Mouse (Mus musculus) adrenal gland, adult 18-20 months (tissue): ENCODE data around the gene Kif14. TPM values are rescaled to one million over a fixed set of nuclear protein-coding genes. Genes with fewer than 3 reads are reported as not detected.

Experiments used
- DNase-seq, 2 experiments: peaks; one replicate each; pipeline ENCODE4 v3.0.0; 2021 to 2022; ENCODE audit warnings: low spot score in 2 of 2
- long read RNA-seq, 2 experiments: library from polyadenylated mRNA; stranded (forward); transcript quantifications; one replicate each; pipeline ENCODE4 v2.0.0; 2021
- total RNA-seq, 2 experiments: library from RNA; stranded (reverse); gene quantifications; 1 replicate in 1 of 2; 2 replicates in 1 of 2; pipeline ENCODE4 v1.2.3; 2021

The Kif14 gene
- total RNA-seq, result under 1 TPM; 0.23 to 0.48 TPM
- long read RNA-seq, experiment 1, result 0 reads
- long read RNA-seq, experiment 2, result 0 reads

GRCm38 (mm10) chr1:136466143-136466811, at the start of gene Kif14:
Kif14 (plus strand) TSS chr1:136466343.
- peak; percentile 89 to 90 for DNase-seq

GRCm38 (mm10) chr1:136418393-136418792, 47.8 kb upstream of the Kif14 start:
- DNase-seq, result no peak

GRCm38 (mm10) chr1:136427166-136427969, 38.8 kb upstream of the Kif14 start:
- DNase-seq, result no peak

GRCm38 (mm10) chr1:136428981-136429380, 37.2 kb upstream of the Kif14 start:
- no peak for DNase-seq

GRCm38 (mm10) chr1:136430126-136430818, 35.9 kb upstream of the Kif14 start:
- no peak for DNase-seq

GRCm38 (mm10) chr1:136440741-136441140, 25.4 kb upstream of the Kif14 start:
- no peak for DNase-seq

GRCm38 (mm10) chr1:136442809-136443208, 23.3 kb upstream of the Kif14 start:
- no peak for DNase-seq

- no peak for DNase-seq
Measured at GRCm38 (mm10) chr1:136444555-136445255, 21.4 kb upstream of the Kif14 start.

- no peak for DNase-seq
Measured at GRCm38 (mm10) chr1:136446933-136447332, 19.2 kb upstream of the Kif14 start.

- DNase-seq, result no peak
Measured at GRCm38 (mm10) chr1:136447338-136447737, 18.8 kb upstream of the Kif14 start.

- no peak for DNase-seq
Measured at GRCm38 (mm10) chr1:136449541-136449940, 16.6 kb upstream of the Kif14 start.

GRCm38 (mm10) chr1:136450206-136450605, 15.9 kb upstream of the Kif14 start:
- no peak for DNase-seq

GRCm38 (mm10) chr1:136452421-136452820, 13.7 kb upstream of the Kif14 start:
- DNase-seq, result no peak

- no peak for DNase-seq
Measured at GRCm38 (mm10) chr1:136455756-136456585, 10.2 kb upstream of the Kif14 start.

GRCm38 (mm10) chr1:136456741-136457140, 9.4 kb upstream of the Kif14 start:
- no peak for DNase-seq

GRCm38 (mm10) chr1:136457403-136457802, 8.7 kb upstream of the Kif14 start:
- no peak for DNase-seq

- no peak for DNase-seq
Measured at GRCm38 (mm10) chr1:136458691-136459245, 7.4 kb upstream of the Kif14 start.

- DNase-seq, result no peak
Measured at GRCm38 (mm10) chr1:136462443-136462842, 3.7 kb upstream of the Kif14 start.

GRCm38 (mm10) chr1:136465168-136465567, 975 bp upstream of the Kif14 start:
- no peak for DNase-seq

- DNase-seq, result no peak
Measured at GRCm38 (mm10) chr1:136469408-136469807, 3.3 kb downstream of the Kif14 start.
